Mouse (Mus musculus): ENCODE data around the gene Krtap5-4. TPM values are rescaled to one million over a fixed set of nuclear protein-coding genes. Genes with fewer than 3 reads are reported as not detected.
"Not testable (repeated sequence)": the region's sequence is repeated elsewhere in the genome, so short reads cannot be mapped to it uniquely, and the experiment has no call there.

The Krtap5-4 gene
- total and polyA plus RNA-seq, 3 experiments: not detected

- Histone ChIP-seq H3K27me3 (replicated peaks) (peaks cover 52% of the 10 kb centered on the region), H3K79me2 (replicated peaks; ENCODE audit: control insufficient read depth, extremely low read depth, insufficient read depth, poor library complexity, severe bottlenecking) (no peaks in the 10 kb centered on the region), H3K27ac (ENCODE audit: insufficient read depth, low read depth) (no peak overlapping the region), H3K9ac (ENCODE audit: insufficient read depth, low read depth) (no peak overlapping the region), H3K4me1 (ENCODE audit: control insufficient read depth in 1 of 2, insufficient read depth in 2 of 2) (no peaks in the 10 kb centered on the region), H3K4me2 (ENCODE audit: insufficient read depth, low read depth, poor library complexity, severe bottlenecking) (no peak overlapping the region), H3K4me3 (replicated peaks in 1 of 3; ENCODE audit: low read depth in 2 of 3, low read length in 2 of 3, poor library complexity in 1 of 3) (no peak overlapping the region), H3K36me3 (replicated peaks in 1 of 2; ENCODE audit: control insufficient read depth in 1 of 2, insufficient read depth in 1 of 2, low read length in 1 of 2) (no peaks in the 10 kb centered on the region), H3K9me3 (replicated peaks; ENCODE audit: low read length) (no peaks in the 10 kb centered on the region)
- in situ Hi-C loops (cut with MboI; ENCODE audit: low pct_ligation_motif_present, low pct_unique_long_range_greater_than_20kb, low sequenced_read_pairs) (loop anchor here (10.0 kb wide), 1 partner anchor 345 kb away; no protein-coding TSS in a partner anchor), dilution Hi-C loops (cut with MboI; ENCODE audit: extremely low pct_ligation_motif_present, extremely low pct_unique_long_range_greater_than_20kb, low sequenced_read_pairs) (no loop called here)
- no peak for DNase-seq (ENCODE audit: extremely low read depth)
- no peak for TF ChIP-seq NELFE (IDR thresholded peaks at IDR 0.05; ENCODE audit: low read depth, low read length)
- TF ChIP-seq POLR2AphosphoS2 (IDR thresholded peaks at IDR 0.05; ENCODE audit: low read depth, low read length): no peak
- TF ChIP-seq PAX5 (IDR thresholded peaks at IDR 0.05; ENCODE audit: low read length): no peak
- TF ChIP-seq CHD1 (IDR thresholded peaks at IDR 0.05; ENCODE audit: low read depth, low read length): no peak
- TF ChIP-seq MXI1 (IDR thresholded peaks at IDR 0.05; ENCODE audit: low read depth, low read length): no peak
- no peak for TF ChIP-seq JUND (conservative IDR thresholded peaks at IDR 0.05; ENCODE audit: low read depth, low read length)
- TF ChIP-seq RCOR1 (conservative IDR thresholded peaks at IDR 0.05; ENCODE audit: low read depth, low read length): no peak
- no peak for TF ChIP-seq SIN3A (IDR thresholded peaks at IDR 0.05; ENCODE audit: low read length)
- no peak for TF ChIP-seq MEF2A (IDR thresholded peaks at IDR 0.05; ENCODE audit: borderline replicate concordance, low read depth, low read length)
- TF ChIP-seq USF1 (IDR thresholded peaks at IDR 0.05; ENCODE audit: low read depth, low read length): no peak
- TF ChIP-seq CTCF (conservative IDR thresholded peaks at IDR 0.05 in 1 of 2, IDR thresholded peaks at IDR 0.05 in 1 of 2; ENCODE audit: low read depth in 2 of 2, low read length in 2 of 2): no peak
Observed at GRCm38 (mm10) chr7:142330271-142330724, 26.9 kb downstream of the Krtap5-4 start.

GRCm38 (mm10) chr7:142331281-142331680, 27.9 kb downstream of the Krtap5-4 start:
- H3K4me2 ChIP-seq (ENCODE audit: insufficient read depth, low read depth, poor library complexity, severe bottlenecking): no peak overlapping the region
- DNase-seq (ENCODE audit: extremely low read depth): no peak
- H3K9ac ChIP-seq (ENCODE audit: insufficient read depth, low read depth): no peak overlapping the region
- no peaks in the 10 kb centered on the region for H3K79me2 ChIP-seq (replicated peaks; ENCODE audit: control insufficient read depth, extremely low read depth, insufficient read depth, poor library complexity, severe bottlenecking)
- dilution Hi-C loops (cut with MboI; ENCODE audit: extremely low pct_ligation_motif_present, extremely low pct_unique_long_range_greater_than_20kb, low sequenced_read_pairs) (no loop called here), in situ Hi-C loops (cut with MboI; ENCODE audit: low pct_ligation_motif_present, low pct_unique_long_range_greater_than_20kb, low sequenced_read_pairs) (loop anchor here (10.0 kb wide), 1 partner anchor 344 kb away; no protein-coding TSS in a partner anchor)
- H3K9me3 ChIP-seq (replicated peaks; ENCODE audit: low read length): no peaks in the 10 kb centered on the region
- peaks cover 46% of the 10 kb centered on the region for H3K27me3 ChIP-seq (replicated peaks)
- H3K4me1 ChIP-seq (ENCODE audit: control insufficient read depth in 1 of 2, insufficient read depth in 2 of 2): no peaks in the 10 kb centered on the region
- TF ChIP-seq ETS1 (conservative IDR thresholded peaks at IDR 0.05; ENCODE audit: low read depth, low read length) (no peak), CHD2 (IDR thresholded peaks at IDR 0.05; ENCODE audit: low read length) (no peak), RCOR1 (conservative IDR thresholded peaks at IDR 0.05; ENCODE audit: low read depth, low read length) (no peak), ZNF384 (IDR thresholded peaks at IDR 0.05; ENCODE audit: low read depth, low read length) (no peak), TCF12 (IDR thresholded peaks at IDR 0.05; ENCODE audit: low read depth, low read length) (no peak), MYC (IDR thresholded peaks at IDR 0.05; ENCODE audit: low read depth, low read length) (no peak), ELF1 (IDR thresholded peaks at IDR 0.05; ENCODE audit: low read depth, low read length) (no peak), MAZ (IDR thresholded peaks at IDR 0.05; ENCODE audit: low read depth, low read length) (no peak), ZC3H11A (IDR thresholded peaks at IDR 0.05; ENCODE audit: low read depth, low read length) (no peak), JUN (IDR thresholded peaks at IDR 0.05; ENCODE audit: insufficient read depth, low read depth, low read length) (no peak), CHD1 (IDR thresholded peaks at IDR 0.05; ENCODE audit: low read depth, low read length) (no peak), JUND (conservative IDR thresholded peaks at IDR 0.05; ENCODE audit: low read depth, low read length) (no peak), MEF2A (IDR thresholded peaks at IDR 0.05; ENCODE audit: borderline replicate concordance, low read depth, low read length) (no peak), SMC3 (IDR thresholded peaks at IDR 0.05; ENCODE audit: low read depth, low read length) (no peak), UBTF (IDR thresholded peaks at IDR 0.05; ENCODE audit: low read depth, low read length) (no peak)
- H3K27ac ChIP-seq (ENCODE audit: insufficient read depth, low read depth): no peak overlapping the region
- H3K36me3 ChIP-seq (replicated peaks in 1 of 2; ENCODE audit: control insufficient read depth in 1 of 2, insufficient read depth in 1 of 2, low read length in 1 of 2): no peaks in the 10 kb centered on the region
- H3K4me3 ChIP-seq (replicated peaks in 1 of 3; ENCODE audit: low read depth in 2 of 3, low read length in 2 of 3, poor library complexity in 1 of 3): no peak overlapping the region

GRCm38 (mm10) chr7:142332741-142333140, 29.4 kb downstream of the Krtap5-4 start:
- in situ Hi-C loops (cut with MboI; ENCODE audit: low pct_ligation_motif_present, low pct_unique_long_range_greater_than_20kb, low sequenced_read_pairs): loop anchor here (10.0 kb wide), 1 partner anchor 342 kb away; no protein-coding TSS in a partner anchor

More at GRCm38 (mm10) chr7:142332741-142333140, 29.4 kb downstream of the Krtap5-4 start:
- DNase-seq (ENCODE audit: extremely low read depth); H3K79me2 ChIP-seq (replicated peaks; ENCODE audit: control insufficient read depth, extremely low read depth, insufficient read depth, poor library complexity, severe bottlenecking); H3K4me1 ChIP-seq (ENCODE audit: control insufficient read depth in 1 of 2, insufficient read depth in 2 of 2); H3K9ac ChIP-seq (ENCODE audit: insufficient read depth, low read depth); H3K4me2 ChIP-seq (ENCODE audit: insufficient read depth, low read depth, poor library complexity, severe bottlenecking); H3K27ac ChIP-seq (ENCODE audit: insufficient read depth, low read depth); H3K4me3 ChIP-seq (replicated peaks in 1 of 3; ENCODE audit: low read depth in 2 of 3, low read length in 2 of 3, poor library complexity in 1 of 3); H3K9me3 ChIP-seq (replicated peaks; ENCODE audit: low read length); H3K36me3 ChIP-seq (replicated peaks in 1 of 2; ENCODE audit: control insufficient read depth in 1 of 2, insufficient read depth in 1 of 2, low read length in 1 of 2); dilution Hi-C loops (cut with MboI; ENCODE audit: extremely low pct_ligation_motif_present, extremely low pct_unique_long_range_greater_than_20kb, low sequenced_read_pairs): not testable (repeated sequence)
- peaks cover 33% of the 10 kb centered on the region for H3K27me3 ChIP-seq (replicated peaks)

Measured in CH12.LX (cell line).